Mouse (Mus musculus) neutrophil, adult 5-6 weeks (primary cell): ENCODE data around the gene Apol11a. TPM values are rescaled to one million over a fixed set of nuclear protein-coding genes. Genes with fewer than 3 reads are reported as not detected.
"Not testable (repeated sequence)": the region's sequence is repeated elsewhere in the genome, so short reads cannot be mapped to it uniquely, and the experiment has no call there.

Experiments used
- ATAC-seq: fragments of 151-379, 151-347 bp; 2 replicates; pipeline ENCODE4 v1.8.0; 2017; ENCODE audit warnings: mild to moderate bottlenecking, moderate TSS enrichment; ENCODE audit not compliant: insufficient number of reproducible peaks, poor library complexity, low FRiP score, severe bottlenecking; ENCODE audit errors: extremely low read depth
- total RNA-seq: library from RNA; stranded (forward); fragments of 200-1000 nt; gene quantifications from 2 replicates; pipeline ENCODE4 v1.2.3, GENCODE M21; 2017

The Apol11a gene
- total RNA-seq = not detected in 2 replicates

DNA sequence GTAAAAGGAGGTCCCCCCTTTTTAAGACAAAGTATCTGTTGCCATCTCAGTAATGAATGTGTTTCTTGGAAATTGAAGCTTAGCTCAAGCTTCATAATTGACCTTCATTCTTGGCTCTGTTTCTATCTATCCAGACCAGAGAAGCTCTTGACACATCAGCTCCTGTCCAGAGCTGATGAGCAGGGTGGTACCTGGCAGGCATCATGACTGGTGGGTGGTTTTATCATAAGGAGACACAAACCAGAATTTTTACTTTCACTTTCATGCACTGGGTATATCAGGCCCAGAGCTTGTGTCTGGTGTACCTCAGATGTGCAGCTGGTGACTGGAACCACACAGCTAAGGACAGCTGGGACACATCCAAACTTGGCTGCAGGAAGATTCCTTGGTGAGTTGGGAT is at the start of gene Apol11a:
Gene Apol11a, plus strand, starts transcription at position 306 of the 400 bp plus-strand sequence.
- ATAC-seq = not testable (repeated sequence)

DNA sequence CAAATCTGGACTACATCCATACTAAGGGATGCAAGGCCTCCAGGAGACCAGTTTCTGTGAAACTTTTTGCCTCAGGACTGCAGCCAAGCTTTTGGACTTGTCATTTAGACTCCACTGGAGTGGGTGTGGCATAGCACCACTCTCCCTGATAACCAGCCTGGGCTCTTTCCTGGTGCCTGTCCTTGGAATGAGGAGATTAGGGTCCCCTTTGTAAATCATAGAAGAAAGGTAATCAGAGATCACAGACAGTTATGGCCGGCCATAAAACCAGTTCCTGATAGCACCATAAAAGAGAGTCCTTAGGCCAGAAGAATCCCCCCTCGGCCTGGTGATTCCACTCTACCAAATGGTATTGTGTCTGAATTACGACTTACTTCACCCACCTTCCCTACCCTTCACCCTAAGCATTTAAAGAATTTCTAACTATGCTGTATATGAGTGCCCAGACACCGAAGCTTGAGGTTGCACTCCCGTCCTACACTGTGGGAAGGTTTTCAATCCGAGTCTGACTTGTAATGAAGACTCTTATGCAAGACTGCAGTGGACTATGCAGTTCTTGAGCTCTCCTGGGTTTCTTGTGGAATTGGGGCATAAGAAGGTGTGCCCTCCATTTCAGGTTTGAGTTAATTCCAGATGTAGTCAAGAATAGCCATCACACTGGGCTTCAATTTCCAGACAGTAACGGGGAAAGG is 33.2 kb upstream of the Apol11a start:
- ATAC-seq = not testable (repeated sequence)

DNA sequence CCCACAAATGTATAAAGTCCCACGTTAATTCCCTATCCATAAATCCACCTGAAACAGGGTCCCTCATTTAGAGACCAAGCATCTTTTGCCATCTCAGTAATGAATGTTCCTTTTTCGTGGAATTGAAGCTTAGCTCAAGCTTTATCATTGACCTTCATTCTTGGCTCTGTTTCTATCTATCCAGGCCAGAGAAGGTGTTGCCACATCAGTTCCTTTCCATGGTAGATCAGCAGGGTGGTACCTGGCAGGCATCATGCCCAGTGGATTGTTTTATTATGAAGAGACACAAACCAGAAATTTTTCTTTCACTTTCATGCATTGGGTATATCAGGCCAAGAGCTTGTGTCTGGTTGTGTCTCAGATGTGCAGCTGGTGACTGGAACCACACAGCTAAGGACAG is 31.4 kb upstream of the Apol11a start, which contains the start of gene Apol10a:
Gene Apol10a, plus strand, starts transcription at position 355 of the 400 bp plus-strand sequence.
- ATAC-seq = not testable (repeated sequence)

DNA sequence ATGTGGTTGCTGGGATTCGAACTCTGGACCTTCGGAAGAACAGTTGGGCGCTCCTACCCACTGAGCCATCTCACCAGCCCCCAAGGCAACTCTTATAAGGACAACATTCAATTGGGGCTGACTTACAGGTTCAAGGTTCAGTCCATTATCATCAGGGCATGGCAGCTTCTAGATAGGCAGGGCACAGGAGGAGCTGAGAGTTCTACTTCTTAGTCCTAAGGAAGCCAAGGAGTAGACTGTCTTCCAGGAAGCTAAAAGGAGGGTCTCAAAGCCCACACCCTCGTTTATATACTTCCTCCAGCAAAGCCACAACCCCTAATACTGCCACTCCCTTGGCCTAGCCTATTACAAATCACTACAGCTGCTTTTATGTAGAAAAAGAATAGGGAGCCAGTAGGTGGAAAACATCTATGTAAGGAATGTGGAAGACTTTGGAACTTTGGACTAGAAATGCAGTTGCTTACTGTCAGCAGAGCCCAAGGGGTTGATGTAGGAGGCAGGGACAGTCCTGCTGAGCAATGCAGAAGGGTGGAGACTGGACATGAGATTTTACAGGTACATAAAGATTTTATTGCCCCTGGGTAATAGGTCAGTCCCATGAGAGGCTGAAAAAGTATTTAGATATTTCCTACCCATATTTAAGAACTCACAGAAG is 25.8 kb upstream of the Apol11a start:
- ATAC-seq = no peak

DNA sequence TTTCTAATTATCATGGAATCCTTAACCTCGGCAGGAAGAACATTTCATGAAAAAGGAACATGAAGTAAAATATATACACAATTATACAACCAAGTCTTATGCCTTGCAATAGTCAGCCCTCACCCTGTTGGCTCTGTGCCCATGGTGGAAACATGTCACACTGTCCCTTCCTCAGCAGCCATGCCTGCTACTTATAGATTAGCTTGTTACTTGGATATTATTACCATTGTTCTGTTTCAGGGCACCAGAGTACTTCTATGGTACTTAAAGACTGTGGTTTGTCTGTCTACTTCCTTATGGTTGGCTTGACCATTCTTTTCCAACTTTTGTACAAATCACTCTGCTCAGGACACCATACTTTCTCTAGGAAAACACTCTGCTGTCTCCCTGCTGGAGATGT is 14.9 kb upstream of the Apol11a start:
- not testable (repeated sequence) for ATAC-seq

DNA sequence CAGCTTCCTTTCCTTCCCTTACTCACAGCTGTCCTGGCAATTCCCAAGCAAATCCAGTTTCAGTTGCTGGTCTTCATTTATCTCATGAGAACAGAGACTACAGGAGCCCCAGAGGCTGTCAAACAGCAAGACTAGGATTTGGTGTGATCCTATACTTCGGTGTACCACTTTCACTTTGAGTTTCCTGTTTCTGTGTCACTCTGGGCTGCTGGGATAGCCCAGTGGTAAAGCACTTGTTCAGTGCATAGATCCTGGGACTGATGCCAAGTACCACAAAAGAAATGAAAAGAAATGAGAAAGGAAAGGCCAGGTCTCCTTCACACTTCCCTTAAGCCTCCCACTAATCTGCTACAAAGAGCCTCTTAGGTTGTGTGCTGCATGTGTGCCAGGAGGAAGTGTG is 13.4 kb upstream of the Apol11a start:
- ATAC-seq = not testable (repeated sequence)

DNA sequence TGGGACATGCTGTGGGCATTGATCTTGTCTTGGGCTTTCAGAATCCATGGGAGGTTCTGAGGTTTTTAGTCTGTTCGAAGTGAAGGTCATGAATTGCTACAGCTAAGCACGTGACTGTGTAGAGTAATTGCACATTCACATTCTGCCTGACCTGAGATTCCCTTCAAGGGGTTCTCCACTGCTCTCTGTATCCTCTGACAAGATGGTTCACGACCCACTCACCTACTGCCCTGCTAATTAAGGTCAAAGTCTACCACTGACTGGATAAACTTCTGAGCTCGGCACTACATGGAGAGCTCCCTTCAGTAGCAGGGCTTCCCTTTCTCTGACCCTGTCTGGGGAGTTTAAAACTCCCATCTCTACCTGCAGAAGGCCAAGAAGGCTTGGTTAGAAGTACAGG is 12.5 kb downstream of the Apol11a start:
- not testable (repeated sequence) for ATAC-seq

DNA sequence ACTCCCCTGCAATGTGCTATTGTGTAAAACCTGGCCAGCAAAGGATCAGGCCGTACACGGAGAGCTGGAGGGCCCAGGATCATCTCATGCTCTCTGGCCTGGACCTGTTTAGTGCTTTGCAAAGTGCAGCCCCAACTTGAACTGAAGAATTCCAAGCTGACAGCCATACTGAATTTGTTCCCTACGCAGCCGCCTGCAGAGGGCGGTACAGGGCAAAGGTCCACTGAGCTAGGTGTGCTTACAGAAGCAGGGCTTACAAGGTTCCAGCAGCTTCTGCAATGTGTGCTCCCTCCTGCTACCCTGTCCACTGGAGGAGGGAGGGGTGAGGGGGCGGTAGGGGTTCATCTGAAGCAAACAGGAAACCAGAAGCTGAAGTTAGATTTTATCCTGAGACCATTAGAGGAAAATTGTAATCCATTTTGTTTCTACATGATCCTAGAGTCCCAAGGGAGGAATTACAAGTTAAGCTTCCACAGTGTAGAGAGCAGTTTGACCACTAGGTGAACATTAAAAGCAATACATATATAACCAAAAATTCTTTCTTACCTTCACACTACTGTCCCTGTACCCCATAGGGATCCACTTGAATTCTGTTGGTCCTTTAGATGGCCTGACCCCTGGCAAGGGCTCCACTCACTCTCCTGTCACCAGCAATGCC is 15.2 kb downstream of the Apol11a start:
- not testable (repeated sequence) for ATAC-seq

DNA sequence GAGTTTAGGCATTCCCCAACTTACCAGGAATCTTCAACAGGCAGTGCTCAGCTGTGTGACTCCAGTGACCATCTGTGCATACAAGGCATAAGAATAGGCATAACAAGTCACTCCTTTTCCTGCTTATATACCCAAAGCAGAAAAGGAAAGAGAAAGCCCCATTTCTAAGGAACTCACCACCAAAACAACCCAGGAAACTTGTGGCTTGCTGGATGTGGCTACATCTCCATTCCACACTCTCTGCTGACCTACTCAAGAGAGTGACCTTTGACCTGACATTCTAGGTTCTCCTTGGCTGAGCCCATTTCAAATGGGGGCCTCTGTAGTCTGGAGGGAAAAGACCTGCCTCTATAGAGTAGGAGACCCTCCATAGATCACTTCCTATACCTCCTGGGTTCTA is 25.1 kb downstream of the Apol11a start, which contains the start of gene Apol7c:
Gene Apol7c, minus strand, starts transcription at position 101 of the 400 bp plus-strand sequence.
- ATAC-seq = no peak

DNA sequence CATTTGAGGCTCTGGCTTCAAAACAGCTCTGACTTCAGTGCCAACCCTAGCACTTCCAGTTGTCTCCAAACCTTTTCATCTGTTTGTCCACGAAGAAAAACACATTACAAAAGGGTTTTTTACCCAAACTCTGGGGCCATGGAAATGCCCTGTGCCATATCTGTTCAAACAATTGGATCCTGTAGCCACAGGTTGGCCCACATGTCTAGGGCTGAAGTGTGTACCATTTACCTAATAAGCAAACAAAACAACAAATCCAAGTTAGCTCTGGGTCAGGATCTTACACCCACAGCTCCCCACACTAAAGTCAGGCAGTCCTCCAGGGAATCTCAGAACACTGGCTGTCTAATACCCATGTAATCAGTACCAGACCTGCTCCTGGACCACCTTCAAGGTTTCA is 31.1 kb downstream of the Apol11a start:
- ATAC-seq = not testable (repeated sequence)

DNA sequence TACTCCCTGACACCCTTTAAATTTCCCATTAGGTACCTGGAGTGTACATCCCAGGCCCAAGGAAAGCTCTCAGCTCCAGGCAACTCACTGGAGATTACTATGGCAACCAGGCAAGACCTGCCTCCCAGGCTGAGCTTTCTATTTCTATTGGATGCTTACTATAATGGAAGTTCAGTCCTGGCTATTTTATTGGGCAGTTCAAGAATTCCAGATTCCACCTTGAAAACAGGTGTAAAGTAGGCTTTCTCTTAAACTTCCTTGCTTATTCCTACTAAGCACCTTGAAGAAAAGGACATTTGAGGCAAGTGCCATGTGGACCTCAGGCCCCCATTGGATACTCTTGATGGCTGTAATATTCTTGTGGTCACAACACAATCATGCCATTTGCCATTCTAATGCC is 53.7 kb downstream of the Apol11a start, which contains the start of gene 1700025B11Rik:
Gene 1700025B11Rik, minus strand, starts transcription at position 101 of the 400 bp plus-strand sequence.
- ATAC-seq = no peak

DNA sequence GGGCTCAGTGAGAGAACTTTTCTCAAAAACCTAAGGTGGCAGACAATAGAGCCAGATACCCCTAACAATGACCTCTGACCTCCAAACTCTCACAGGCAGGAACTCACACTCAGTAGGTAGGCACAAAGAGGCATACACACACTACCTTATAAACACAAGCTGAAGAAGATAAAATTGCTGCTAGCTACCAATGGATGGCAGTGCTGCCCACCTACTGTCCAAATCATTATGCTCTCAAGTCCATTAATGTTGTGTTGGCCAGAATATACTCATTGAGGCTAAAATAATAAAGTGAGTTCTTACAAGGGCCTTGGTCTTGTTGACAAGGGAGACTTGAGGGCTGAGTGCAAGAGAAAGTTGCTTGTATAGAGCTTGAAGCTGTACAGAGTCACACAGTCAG is 55.1 kb downstream of the Apol11a start:
- ATAC-seq = no peak

Other genes starting within 250 kb of the Apol11a start
- gene Rbfox2, start 201.3 kb upstream of the Apol11a start, total RNA-seq = 0.12 TPM in 1 of 2 replicates, not detected in the other
- gene Apol7a, start 109.2 kb upstream of the Apol11a start, total RNA-seq = 0.12 and 2.1 TPM in 2 replicates
- 0.47 TPM in 1 of 2 replicates, not detected in the other for gene Apol9a, start 97.1 kb upstream of the Apol11a start, total RNA-seq
- not detected in 2 replicates for gene Apol7b, start 60.8 kb upstream of the Apol11a start, total RNA-seq
- gene Apol10a, start 31.2 kb upstream of the Apol11a start, total RNA-seq = not detected in 2 replicates
- gene Apol7c, start 25.0 kb downstream of the Apol11a start, total RNA-seq = not detected in 2 replicates
- gene 1700025B11Rik, start 53.6 kb downstream of the Apol11a start, total RNA-seq = not detected in 2 replicates
- not detected in 2 replicates for gene Apol10b, start 87.9 kb downstream of the Apol11a start, total RNA-seq
- not detected in 2 replicates for gene Gm36245, start 91.0 kb downstream of the Apol11a start, total RNA-seq
- gene Apol11b, start 135.0 kb downstream of the Apol11a start, total RNA-seq = 16.1 and 17.0 TPM in 2 replicates
- gene Apol7e, start 190.6 kb downstream of the Apol11a start, total RNA-seq = 4.7 and 8.2 TPM in 2 replicates
- gene Apol9b, start 220.8 kb downstream of the Apol11a start, total RNA-seq = 0.47 TPM in 1 of 2 replicates, not detected in the other
- 0.81 and 2.5 TPM in 2 replicates for gene Apol8, start 248.7 kb downstream of the Apol11a start, total RNA-seq